Mouse (Mus musculus) intestine, postnatal 0 days (tissue): Measurements from ENCODE around the gene Tbkbp1. TPM values are rescaled to one million over a fixed set of nuclear protein-coding genes. Genes with fewer than 3 reads are reported as not detected.
A peak's percentile ranks its signal among the peaks of the same experiment; 100 is the strongest.

ENCODE experiments used
- ATAC-seq: fragments of 200-750 bp; cut with Nextera tagmentation; 2 replicates; pipeline ENCODE4 v1.8.0; 2017; ENCODE audit warnings: mild to moderate bottlenecking, moderate TSS enrichment, moderate library complexity
- H3K27ac ChIP-seq: fragments of 300-500 bp; sonication (generic); 2 replicates; pipeline ENCODE4 v1.5.1; 2014; ENCODE audit warnings: mild to moderate bottlenecking, low read depth, low read length, moderate library complexity
- H3K27me3 ChIP-seq: fragments of 300-500 bp; sonication (generic); replicated peaks from 2 replicates; pipeline ENCODE4 v1.6.1; 2014; ENCODE audit warnings: low read length, mixed read lengths; ENCODE audit not compliant: control insufficient read depth, insufficient read depth
- H3K36me3 ChIP-seq: fragments of 300-500 bp; sonication (generic); 2 replicates; pipeline ENCODE4 v1.6.1; 2014; ENCODE audit warnings: mild to moderate bottlenecking, moderate library complexity; ENCODE audit not compliant: control insufficient read depth, insufficient read depth
- H3K4me1 ChIP-seq: fragments of 300-500 bp; sonication (generic); replicated peaks from 2 replicates; pipeline ENCODE4 v1.6.1; 2014; ENCODE audit warnings: antibody characterized with exemption, low read length, mixed read lengths; ENCODE audit not compliant: control insufficient read depth, insufficient read depth
- H3K4me2 ChIP-seq: fragments of 300-500 bp; sonication (generic); replicated peaks from 2 replicates; pipeline ENCODE4 v1.6.1; 2014; ENCODE audit warnings: low read depth, mild to moderate bottlenecking, moderate library complexity
- H3K4me3 ChIP-seq: fragments of 300-500 bp; sonication (generic); 2 replicates; pipeline ENCODE4 v1.5.1; 2014; ENCODE audit warnings: low read depth, low read length
- H3K9ac ChIP-seq: fragments of 300-500 bp; sonication (generic); 2 replicates; pipeline ENCODE4 v1.6.1; 2014; ENCODE audit warnings: mild to moderate bottlenecking, low read depth, low read length
- H3K9me3 ChIP-seq: fragments of 300-500 bp; sonication (generic); 2 replicates; pipeline ENCODE4 v1.6.1; 2016; ENCODE audit warnings: mixed run types; ENCODE audit not compliant: control insufficient read depth
- CTCF ChIP-seq: sonication (generic); IDR thresholded peaks from 2 replicates; pipeline ENCODE4 v1.5.1; 2016; ENCODE audit warnings: low read depth, mild to moderate bottlenecking, control low read depth, antibody characterized with exemption, moderate library complexity
- WGBS: fragments of 180-500 bp; shearing (Covaris S2); extraction: QIAGEN DNeasy Blood & Tissue Kit; methylation state at CpG from one replicate; pipeline ENCODE4 v1.1.7; 2014; 5-methylcytosine and 5-hydroxymethylcytosine counted together
- polyA plus RNA-seq: library from polyadenylated mRNA; unstranded; fragments of >200 nt; fragmentation: Nextera tagmentation; extraction: Ambion mirVana; gene quantifications from 2 replicates; pipeline ENCODE4 v1.2.1, GENCODE M21; 2015

Gene Tbkbp1
- polyA plus RNA-seq, result 1.7 and 2.4 TPM in 2 replicates

- Histone ChIP-seq H3K9ac (peak within 1 kb of the TSS; percentile 66), H3K27ac (peak within 1 kb of the TSS; percentile 68), H3K36me3 (peaks cover 5% of the 10 kb centered on the region; the same call in 1 of the 2 replicates), H3K4me1 (no peaks in the 10 kb centered on the region), H3K27me3 (peaks cover 24% of the 10 kb centered on the region), H3K9me3 (no peaks in the 10 kb centered on the region), H3K4me3 (peak within 1 kb of the TSS; percentile 76), H3K4me2 (peak within 1 kb of the TSS; percentile 95)
- no peak for TF ChIP-seq CTCF
- peak; percentile 9; the same call in 1 of the 2 replicates for ATAC-seq
- WGBS, result under 1% methylated on average over 33 of the region's 64 CpGs
Observed at GRCm38 (mm10) chr11:97151343-97151801, at the start of gene Tbkbp1. TSS of gene Tbkbp1 (minus strand) at chr11:97151495.

GRCm38 (mm10) chr11:97199519-97199918 is 48.2 kb upstream of the Tbkbp1 start:
- H3K9ac ChIP-seq, result no peak overlapping the region
- no peak; the same call in 1 of the 2 replicates for ATAC-seq
- TF ChIP-seq CTCF, result no peak

GRCm38 (mm10) chr11:97198601-97199000 is 47.3 kb upstream of the Tbkbp1 start:
- Histone ChIP-seq H3K27me3 (no peaks in the 10 kb centered on the region), H3K4me3 (no peak overlapping the region), H3K27ac (no peak overlapping the region), H3K4me2 (no peak overlapping the region), H3K9ac (no peak overlapping the region), H3K4me1 (no peaks in the 10 kb centered on the region), H3K9me3 (no peaks in the 10 kb centered on the region), H3K36me3 (no peaks in the 10 kb centered on the region)
- no peak for ATAC-seq
- 27% methylated on average over 5 of the region's 5 CpGs for WGBS
- peak; percentile 77 for TF ChIP-seq CTCF

More at GRCm38 (mm10) chr11:97199519-97199918, 48.2 kb upstream of the Tbkbp1 start:
- Histone ChIP-seq H3K4me1 (no peaks in the 10 kb centered on the region), H3K27ac (no peak overlapping the region), H3K9me3 (no peaks in the 10 kb centered on the region), H3K27me3 (no peaks in the 10 kb centered on the region), H3K4me2 (no peak overlapping the region), H3K36me3 (no peaks in the 10 kb centered on the region), H3K4me3 (no peak overlapping the region)
- WGBS, result 47% methylated on average over 6 of the region's 6 CpGs

GRCm38 (mm10) chr11:97197021-97197420 is 45.7 kb upstream of the Tbkbp1 start:
- TF ChIP-seq CTCF, result no peak
- no peak overlapping the region for H3K9ac ChIP-seq
- H3K4me1 ChIP-seq, result no peaks in the 10 kb centered on the region
- 76% methylated on average over 8 of the region's 8 CpGs for WGBS
- H3K4me2 ChIP-seq, result no peak overlapping the region
- no peak overlapping the region for H3K4me3 ChIP-seq
- ATAC-seq, result no peak
- H3K36me3 ChIP-seq, result no peaks in the 10 kb centered on the region
- no peaks in the 10 kb centered on the region for H3K9me3 ChIP-seq
- H3K27ac ChIP-seq, result no peak overlapping the region
- no peaks in the 10 kb centered on the region for H3K27me3 ChIP-seq

GRCm38 (mm10) chr11:97196541-97196940 is 45.2 kb upstream of the Tbkbp1 start:
- Histone ChIP-seq H3K36me3 (no peaks in the 10 kb centered on the region), H3K9ac (no peak overlapping the region), H3K4me1 (no peaks in the 10 kb centered on the region), H3K4me2 (no peak overlapping the region), H3K27me3 (no peaks in the 10 kb centered on the region), H3K4me3 (no peak overlapping the region), H3K9me3 (no peaks in the 10 kb centered on the region), H3K27ac (no peak overlapping the region)
- no peak for ATAC-seq
- WGBS, result 74% methylated on average over 12 of the region's 12 CpGs
- TF ChIP-seq CTCF, result no peak

GRCm38 (mm10) chr11:97192621-97192951 is 41.3 kb upstream of the Tbkbp1 start:
- H3K4me1 ChIP-seq, result no peaks in the 10 kb centered on the region
- no peak overlapping the region for H3K4me3 ChIP-seq
- no peak overlapping the region for H3K27ac ChIP-seq
- H3K36me3 ChIP-seq, result no peaks in the 10 kb centered on the region
- ATAC-seq, result no peak
- H3K27me3 ChIP-seq, result no peaks in the 10 kb centered on the region
- H3K4me2 ChIP-seq, result no peak overlapping the region
- no peak overlapping the region for H3K9ac ChIP-seq
- no peaks in the 10 kb centered on the region for H3K9me3 ChIP-seq
- peak; percentile 50 for TF ChIP-seq CTCF
